Mouse (Mus musculus): ENCODE data around the gene Dennd4b.
"Not testable (repeated sequence)": the region's sequence is repeated elsewhere in the genome, so short reads cannot be mapped to it uniquely, and the experiment has no call there.

Dennd4b gene

GRCm38 (mm10) chr3:90265034-90265931 is at the start of gene Dennd4b:
Gene Dennd4b, plus strand, starts transcription at chr3:90265185.
- peak; percentile 83 to 89 for DNase-seq (ENCODE audit: low spot score in 2 of 2)

GRCm38 (mm10) chr3:90215825-90216380 is 49.1 kb upstream of the Dennd4b start:
- DNase-seq (ENCODE audit: low spot score in 2 of 2) = no peak

GRCm38 (mm10) chr3:90220088-90220487 is 44.9 kb upstream of the Dennd4b start:
- DNase-seq (ENCODE audit: low spot score in 2 of 2) = peak; percentile 43 to 46

- peak; percentile 70 to 86 for DNase-seq (ENCODE audit: low spot score in 2 of 2)
Observed at GRCm38 (mm10) chr3:90220531-90220951, 44.4 kb upstream of the Dennd4b start.

GRCm38 (mm10) chr3:90221123-90221522 is 43.9 kb upstream of the Dennd4b start:
- DNase-seq (ENCODE audit: low spot score in 2 of 2) = no peak

GRCm38 (mm10) chr3:90222455-90222854 is 42.5 kb upstream of the Dennd4b start:
- DNase-seq (ENCODE audit: low spot score in 2 of 2) = no peak

- DNase-seq (ENCODE audit: low spot score in 2 of 2) = no peak
Observed at GRCm38 (mm10) chr3:90222941-90223340, 42.0 kb upstream of the Dennd4b start.

- no peak for DNase-seq (ENCODE audit: low spot score in 2 of 2)
Observed at GRCm38 (mm10) chr3:90224331-90224730, 40.7 kb upstream of the Dennd4b start.

GRCm38 (mm10) chr3:90231075-90231474 is 33.9 kb upstream of the Dennd4b start:
- no peak for DNase-seq (ENCODE audit: low spot score in 2 of 2)

- peak; percentile 85 to 94 for DNase-seq (ENCODE audit: low spot score in 2 of 2)
Observed at GRCm38 (mm10) chr3:90231507-90232333, 33.3 kb upstream of the Dennd4b start, which contains the start of gene Jtb. Gene Jtb, plus strand, starts transcription at chr3:90231597.

GRCm38 (mm10) chr3:90241251-90241650 is 23.7 kb upstream of the Dennd4b start:
- no peak for DNase-seq (ENCODE audit: low spot score in 2 of 2)

- no peak for DNase-seq (ENCODE audit: low spot score in 2 of 2)
Observed at GRCm38 (mm10) chr3:90241669-90242358, 23.2 kb upstream of the Dennd4b start.

GRCm38 (mm10) chr3:90242984-90243775 is 21.8 kb upstream of the Dennd4b start, which contains the start of gene Creb3l4:
Gene Creb3l4, minus strand, starts transcription at chr3:90243512.
- peak in 1 of 2 experiments; percentile 32 for DNase-seq (ENCODE audit: low spot score in 2 of 2)

- DNase-seq (ENCODE audit: low spot score in 2 of 2) = no peak
Observed at GRCm38 (mm10) chr3:90245406-90245805, 19.6 kb upstream of the Dennd4b start.

GRCm38 (mm10) chr3:90247630-90247959 is 17.4 kb upstream of the Dennd4b start:
- no peak for DNase-seq (ENCODE audit: low spot score in 2 of 2)

- peak; percentile 91 to 94 for DNase-seq (ENCODE audit: low spot score in 2 of 2)
Observed at GRCm38 (mm10) chr3:90247960-90248745, 16.8 kb upstream of the Dennd4b start, which contains the start of gene Slc39a1. Gene Slc39a1, plus strand, starts transcription at chr3:90248172.

GRCm38 (mm10) chr3:90248746-90249100 is 16.3 kb upstream of the Dennd4b start:
- peak in 1 of 2 experiments; percentile 38 for DNase-seq (ENCODE audit: low spot score in 2 of 2)

GRCm38 (mm10) chr3:90250791-90251190 is 14.2 kb upstream of the Dennd4b start:
- DNase-seq (ENCODE audit: low spot score in 2 of 2) = no peak

- not testable (repeated sequence) for DNase-seq (ENCODE audit: low spot score in 2 of 2)
Observed at GRCm38 (mm10) chr3:90251731-90252226, 13.2 kb upstream of the Dennd4b start.

GRCm38 (mm10) chr3:90252659-90253058 is 12.3 kb upstream of the Dennd4b start:
- not testable (repeated sequence) for DNase-seq (ENCODE audit: low spot score in 2 of 2)

Data from urinary bladder, postnatal 36 days (tissue).